Mouse (Mus musculus) spleen, embryonic (tissue): Measurements from ENCODE around the gene Garnl3.

ENCODE experiments used
- CTCF ChIA-PET: fragments of 350-600 bp; sonication (Branson Sonifier 250); formaldehyde crosslinking; loops from one replicate; lab custom pipeline; 2022; lab: Charles Lee

Gene Garnl3

GRCm38 (mm10) chr2:32939418-32939817 is 192.0 kb downstream of the Garnl3 start:
- CTCF ChIA-PET: no interaction called here

- CTCF ChIA-PET: interaction anchor here (0.5 kb wide), 1 partner anchor 1374 kb away, joined by 6 read pairs; no protein-coding TSS in a partner anchor
Observed at GRCm38 (mm10) chr2:32938741-32939140, 192.7 kb downstream of the Garnl3 start.
